Mouse (Mus musculus) heart, embryonic 15.5 days (tissue): ENCODE measurements at regions not wholly inside any gene's neighbourhood (a gene's known extent, or its start where the extent isn't known, plus 50 kb on each side); places are given as distances from the start of the nearest gene placed in this dataset.

Experiments used
- ATAC-seq: fragments of 200-750 bp; cut with Nextera tagmentation; replicated peaks from 2 replicates; pipeline ENCODE4 v1.8.0; 2017; ENCODE audit warnings: low read depth, moderate TSS enrichment; ENCODE audit not compliant: insufficient number of reproducible peaks, insufficient read depth, low FRiP score
- H3K27ac ChIP-seq: fragments of 300-500 bp; sonication (generic); 2 replicates; pipeline ENCODE4 v1.5.1; 2015; ENCODE audit warnings: mild to moderate bottlenecking, inconsistent platforms
- H3K27me3 ChIP-seq: fragments of 300-500 bp; sonication (generic); 2 replicates; pipeline ENCODE4 v1.6.1; 2015; ENCODE audit warnings: inconsistent platforms
- H3K36me3 ChIP-seq: fragments of 300-500 bp; sonication (generic); 2 replicates; pipeline ENCODE4 v1.6.1; 2015; ENCODE audit warnings: mild to moderate bottlenecking, inconsistent platforms
- H3K4me1 ChIP-seq: fragments of 300-500 bp; sonication (generic); replicated peaks from 2 replicates; pipeline ENCODE4 v1.6.1; 2015; ENCODE audit warnings: inconsistent platforms
- H3K4me2 ChIP-seq: fragments of 300-500 bp; sonication (generic); 2 replicates; pipeline ENCODE4 v1.6.1; 2015; ENCODE audit warnings: inconsistent platforms, mild to moderate bottlenecking, moderate library complexity
- H3K4me3 ChIP-seq: fragments of 300-500 bp; sonication (generic); 2 replicates; pipeline ENCODE4 v1.5.1; 2015; ENCODE audit warnings: mild to moderate bottlenecking, inconsistent platforms
- H3K9ac ChIP-seq: fragments of 300-500 bp; sonication (generic); 2 replicates; pipeline ENCODE4 v1.6.1; 2015; ENCODE audit warnings: mild to moderate bottlenecking, inconsistent platforms
- H3K9me3 ChIP-seq: fragments of 300-500 bp; sonication (generic); replicated peaks from 2 replicates; pipeline ENCODE4 v1.6.1; 2016; ENCODE audit warnings: inconsistent platforms
- WGBS: fragments of 180-500 bp; shearing (Covaris S2); methylation state at CpG from one replicate; pipeline ENCODE4 v1.1.7; 2015; ENCODE audit warnings: mixed read lengths; 5-methylcytosine and 5-hydroxymethylcytosine counted together

DNA sequence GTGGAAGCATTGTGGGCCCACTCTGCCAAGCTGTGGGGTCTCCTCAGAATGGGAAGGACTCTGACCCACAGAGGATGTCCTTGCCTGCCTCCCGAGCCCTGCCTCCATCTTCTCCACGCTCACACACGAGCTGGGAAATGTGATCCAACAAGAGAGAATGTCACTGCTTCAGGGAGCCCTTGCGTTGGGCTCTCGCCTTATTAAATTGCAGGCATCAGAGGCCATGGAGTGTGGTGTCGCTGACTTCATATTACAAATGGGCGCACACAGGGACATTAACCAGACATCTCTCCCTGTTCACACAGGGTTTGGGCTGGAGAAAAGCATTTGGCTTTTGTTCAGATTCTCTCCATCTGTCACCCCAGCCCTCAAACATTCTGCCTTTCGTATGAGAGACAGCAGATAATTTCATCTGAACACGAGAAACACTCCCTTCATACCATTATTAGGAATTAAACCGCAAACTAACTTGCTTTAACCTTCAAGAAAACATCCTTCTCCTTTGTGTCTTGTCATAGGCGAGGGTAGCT is 179.2 kb downstream of the Ackr3 start:
- no peak overlapping the region for H3K4me2 ChIP-seq
- no peaks in the 10 kb centered on the region for H3K36me3 ChIP-seq
- no peaks in the 10 kb centered on the region for H3K9me3 ChIP-seq

DNA sequence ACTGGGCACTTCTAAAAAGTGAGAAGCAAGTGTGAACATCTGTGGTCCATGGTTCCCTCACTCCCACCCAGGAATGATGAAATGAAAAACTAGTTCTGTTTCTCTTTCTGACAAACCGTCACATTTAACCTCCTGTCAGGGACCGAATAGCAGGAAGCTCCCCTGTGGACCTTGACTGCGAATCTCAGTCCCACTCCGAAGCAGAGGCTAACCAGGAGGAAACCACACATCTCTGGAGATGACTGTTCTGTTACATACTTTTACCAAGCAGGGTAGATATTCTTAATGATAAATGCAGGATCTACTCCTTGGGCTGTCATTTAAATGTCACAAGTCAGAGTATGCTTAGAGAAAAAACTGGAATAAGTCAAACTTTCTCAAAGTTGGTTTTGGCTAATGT is 181.2 kb downstream of the Ackr3 start:
- 0 out of 2 replicates have a peak, but pooled peaks cover 2% of the 10 kb centered on the region for H3K27me3 ChIP-seq
- no peaks in the 10 kb centered on the region for H3K36me3 ChIP-seq
- H3K9ac ChIP-seq, result no peak overlapping the region
- H3K4me2 ChIP-seq, result no peak overlapping the region
- no peak overlapping the region for H3K4me3 ChIP-seq
- no peaks in the 10 kb centered on the region for H3K9me3 ChIP-seq
- no peak overlapping the region for H3K27ac ChIP-seq
- no peak for ATAC-seq
- no peaks in the 10 kb centered on the region for H3K4me1 ChIP-seq
- WGBS, result 64% methylated on average over 4 of the region's 4 CpGs

More for the DNA sequence above, 179.2 kb downstream of the Ackr3 start:
- Histone ChIP-seq H3K4me3 (no peak overlapping the region), H3K27me3 (0 out of 2 replicates have a peak, but pooled peaks cover 2% of the 10 kb centered on the region), H3K27ac (no peak overlapping the region), H3K9ac (no peak overlapping the region), H3K4me1 (no peaks in the 10 kb centered on the region)
- WGBS, result 67% methylated on average over 11 of the region's 11 CpGs
- no peak for ATAC-seq

DNA sequence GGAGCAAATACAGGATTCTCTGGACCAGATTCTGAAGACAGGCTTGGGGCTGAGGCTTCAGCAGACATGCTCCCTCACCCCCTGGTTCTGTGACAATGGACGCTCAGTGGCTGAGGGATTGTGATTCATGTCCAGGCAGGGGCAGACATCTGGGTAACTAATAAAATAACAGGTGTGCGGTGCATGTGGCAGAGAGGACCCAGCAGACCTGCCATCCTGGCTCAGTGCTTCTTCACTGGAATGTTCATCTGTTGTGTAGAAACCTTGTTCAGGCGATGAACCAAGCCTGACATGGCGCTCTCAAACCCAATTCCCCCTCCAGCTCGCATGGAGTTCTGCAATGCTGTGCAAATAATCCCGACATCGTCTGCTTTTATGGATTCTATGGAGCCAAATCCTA is 183.0 kb downstream of the Ackr3 start:
- H3K9me3 ChIP-seq, result no peaks in the 10 kb centered on the region
- H3K4me2 ChIP-seq, result no peak overlapping the region
- no peaks in the 10 kb centered on the region for H3K36me3 ChIP-seq
- H3K4me1 ChIP-seq, result no peaks in the 10 kb centered on the region
- no peak for ATAC-seq
- no peak overlapping the region for H3K27ac ChIP-seq
- WGBS, result 84% methylated on average over 7 of the region's 7 CpGs
- no peak overlapping the region for H3K4me3 ChIP-seq
- 0 out of 2 replicates have a peak, but pooled peaks cover 2% of the 10 kb centered on the region for H3K27me3 ChIP-seq
- H3K9ac ChIP-seq, result no peak overlapping the region

DNA sequence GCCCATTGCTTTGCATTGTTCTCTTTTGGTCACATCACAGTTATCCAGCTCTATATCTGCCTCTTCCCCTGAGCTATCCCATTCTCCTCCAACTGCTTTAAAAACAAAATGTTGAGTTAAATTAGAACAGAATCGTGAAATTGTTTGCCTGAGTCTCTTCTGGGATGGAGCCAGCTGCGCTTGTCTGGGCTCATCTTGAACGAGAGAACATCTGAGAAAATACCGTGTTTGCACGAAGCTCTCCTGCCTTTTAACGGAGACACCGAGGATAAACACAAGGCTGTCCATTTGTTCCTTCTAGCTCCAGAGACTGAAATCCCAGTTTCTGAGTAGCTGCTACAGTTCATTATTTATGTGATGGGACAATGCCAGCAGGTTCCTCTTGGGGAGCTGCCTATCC is 186.6 kb downstream of the Ackr3 start:
- Histone ChIP-seq H3K4me2 (no peak overlapping the region), H3K9ac (no peak overlapping the region), H3K27ac (no peak overlapping the region), H3K9me3 (no peaks in the 10 kb centered on the region), H3K4me1 (no peaks in the 10 kb centered on the region), H3K36me3 (no peaks in the 10 kb centered on the region), H3K27me3 (no peaks in the 10 kb centered on the region), H3K4me3 (no peak overlapping the region)
- no peak for ATAC-seq
- WGBS, result 72% methylated on average over 7 of the region's 7 CpGs

DNA sequence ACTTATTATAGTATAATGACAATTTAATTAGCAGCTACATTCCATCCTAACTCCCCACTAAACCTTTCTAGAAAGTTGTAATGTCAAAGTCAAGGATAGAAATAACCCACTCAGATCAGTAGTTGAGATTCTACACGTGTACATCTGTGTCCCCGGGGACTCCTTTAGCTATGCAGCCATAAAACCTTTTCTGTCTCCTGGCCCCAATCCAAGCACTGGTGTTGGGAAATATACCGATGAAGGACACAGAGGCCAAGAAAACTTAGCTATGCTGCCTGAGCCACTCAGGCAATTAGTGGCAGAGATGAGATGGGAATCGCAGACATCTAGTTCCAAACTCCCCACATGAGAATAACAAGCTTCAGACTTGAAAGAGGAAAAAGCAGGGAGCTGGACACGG is 190.1 kb downstream of the Ackr3 start:
- H3K4me2 ChIP-seq, result no peak overlapping the region
- H3K4me3 ChIP-seq, result no peak overlapping the region
- no peak overlapping the region for H3K27ac ChIP-seq
- WGBS, result 43% methylated on average over 5 of the region's 5 CpGs
- H3K9me3 ChIP-seq, result no peaks in the 10 kb centered on the region
- ATAC-seq, result no peak
- H3K27me3 ChIP-seq, result no peaks in the 10 kb centered on the region
- no peak overlapping the region for H3K9ac ChIP-seq
- no peaks in the 10 kb centered on the region for H3K36me3 ChIP-seq
- peaks cover 8% of the 10 kb centered on the region for H3K4me1 ChIP-seq

DNA sequence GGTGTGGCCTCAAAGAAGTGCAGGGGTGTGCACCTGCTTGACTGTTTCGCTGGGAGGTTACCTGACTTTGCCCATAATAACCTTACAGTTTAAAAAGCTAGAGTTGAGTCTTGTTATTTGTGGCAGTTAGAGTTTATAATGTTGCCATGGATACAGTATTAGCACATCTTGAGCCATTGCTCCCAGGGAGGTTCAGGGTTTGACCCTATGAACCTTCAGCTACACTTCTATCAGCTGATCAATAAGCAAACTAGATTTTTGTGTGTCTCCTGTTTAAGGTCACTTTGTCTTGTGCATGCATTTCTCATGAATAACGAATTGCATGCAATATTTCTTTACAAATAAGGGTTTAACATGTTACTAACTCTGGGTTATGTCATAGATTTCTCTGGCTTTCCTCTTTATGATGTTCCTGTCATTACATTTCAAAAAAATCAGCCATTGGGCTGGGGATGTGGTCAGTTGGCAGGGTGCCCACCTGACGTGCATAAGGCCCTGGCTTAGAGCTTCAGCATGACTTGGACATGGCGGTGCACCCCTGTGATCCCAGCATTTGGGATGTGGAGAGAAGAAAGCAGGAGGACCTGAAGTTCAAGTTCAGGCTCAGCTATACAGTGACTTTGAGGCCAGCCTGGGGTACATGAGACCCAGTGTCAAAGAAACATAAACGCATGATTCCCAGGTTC is 191.7 kb downstream of the Ackr3 start:
- H3K4me2 ChIP-seq, result no peak overlapping the region
- no peak for ATAC-seq
- H3K27ac ChIP-seq, result no peak overlapping the region
- peaks cover 9% of the 10 kb centered on the region for H3K4me1 ChIP-seq
- 70% methylated on average over 5 of the region's 5 CpGs for WGBS
- no peaks in the 10 kb centered on the region for H3K36me3 ChIP-seq
- H3K27me3 ChIP-seq, result no peaks in the 10 kb centered on the region
- H3K9ac ChIP-seq, result no peak overlapping the region
- H3K9me3 ChIP-seq, result no peaks in the 10 kb centered on the region
- H3K4me3 ChIP-seq, result no peak overlapping the region

DNA sequence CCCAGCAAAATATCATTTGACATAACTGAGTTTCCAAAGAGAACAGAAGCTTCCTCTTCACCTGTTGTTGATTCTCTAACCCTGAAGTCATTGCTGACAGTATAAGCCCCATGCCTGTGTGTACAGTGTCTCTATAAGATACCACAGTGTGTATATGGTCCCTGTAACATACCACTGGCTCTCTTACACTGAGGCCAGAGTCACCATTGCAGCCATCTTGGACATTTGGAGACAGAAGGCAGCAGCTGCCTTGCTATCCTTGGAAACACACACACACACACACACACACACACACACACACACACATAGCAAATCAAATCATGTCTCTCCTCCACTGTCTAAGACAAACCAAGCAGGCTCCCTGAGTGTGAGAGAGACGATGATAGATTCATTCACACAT is 192.9 kb downstream of the Ackr3 start:
- no peak for ATAC-seq
- Histone ChIP-seq H3K4me1 (peaks cover 9% of the 10 kb centered on the region), H3K4me3 (no peak overlapping the region), H3K36me3 (no peaks in the 10 kb centered on the region), H3K27ac (no peak overlapping the region), H3K27me3 (no peaks in the 10 kb centered on the region), H3K4me2 (no peak overlapping the region), H3K9ac (no peak overlapping the region), H3K9me3 (no peaks in the 10 kb centered on the region)
- 87% methylated on average over 1 of the region's 1 CpGs for WGBS

DNA sequence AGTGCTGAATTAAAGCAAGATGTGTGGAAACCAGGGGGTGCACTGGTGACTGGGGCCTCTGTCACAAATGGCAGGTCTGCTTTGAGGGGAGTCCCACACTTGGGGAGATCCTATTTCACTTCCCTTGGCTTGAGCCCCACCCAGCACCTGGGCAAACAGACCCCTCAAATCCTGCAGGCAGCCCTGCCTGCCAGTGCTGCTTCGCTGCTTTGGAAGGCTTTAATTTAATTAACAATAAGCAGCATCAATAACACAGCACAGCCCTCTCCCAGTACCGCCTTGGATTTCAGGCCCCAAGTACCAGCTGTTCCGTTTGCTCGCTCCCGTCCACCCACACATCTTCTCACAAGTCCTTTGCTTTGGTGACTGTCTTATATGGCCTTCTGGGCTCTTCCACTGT is 193.6 kb downstream of the Ackr3 start:
- no peak overlapping the region for H3K4me2 ChIP-seq
- H3K9me3 ChIP-seq, result no peaks in the 10 kb centered on the region
- no peak overlapping the region for H3K4me3 ChIP-seq
- WGBS, result 78% methylated on average over 5 of the region's 5 CpGs
- no peak overlapping the region for H3K27ac ChIP-seq
- no peak for ATAC-seq
- peaks cover 9% of the 10 kb centered on the region for H3K4me1 ChIP-seq
- H3K9ac ChIP-seq, result no peak overlapping the region
- no peaks in the 10 kb centered on the region for H3K36me3 ChIP-seq
- H3K27me3 ChIP-seq, result no peaks in the 10 kb centered on the region

DNA sequence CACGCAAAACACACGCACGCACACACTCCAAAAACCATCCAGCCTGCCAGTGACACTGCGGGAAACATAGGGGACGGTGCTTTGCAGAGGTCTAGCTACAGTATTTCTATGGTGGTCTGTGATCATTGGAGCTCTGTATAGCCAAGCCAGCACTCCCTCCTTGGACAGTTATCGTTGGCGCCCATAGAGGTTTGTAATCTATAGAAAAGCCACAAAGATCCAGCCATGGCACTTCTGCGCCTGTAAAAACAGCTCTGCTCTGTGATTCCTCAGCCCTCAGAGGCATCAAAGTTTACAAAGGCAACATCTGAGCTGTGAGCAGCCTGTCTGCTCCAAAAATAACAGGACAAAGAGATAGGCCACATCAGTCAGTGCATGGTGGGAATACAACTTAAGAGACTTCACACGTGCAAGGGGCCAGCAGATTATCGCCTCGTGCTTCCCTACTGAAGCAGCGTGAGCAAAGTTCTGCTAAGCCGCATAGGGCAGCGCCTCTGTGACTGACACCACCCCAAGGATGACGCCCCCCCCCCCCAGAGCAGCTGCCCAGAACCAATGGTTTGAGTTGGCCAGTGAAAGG is 194.7 kb downstream of the Ackr3 start:
- H3K4me3 ChIP-seq, result no peak overlapping the region
- no peak overlapping the region for H3K9ac ChIP-seq
- H3K4me2 ChIP-seq, result no peak overlapping the region
- no peaks in the 10 kb centered on the region for H3K36me3 ChIP-seq
- peak; percentile 82 for ATAC-seq
- no peaks in the 10 kb centered on the region for H3K27me3 ChIP-seq
- no peaks in the 10 kb centered on the region for H3K9me3 ChIP-seq
- peak overlapping the region; percentile 33 for H3K27ac ChIP-seq
- H3K4me1 ChIP-seq, result peaks cover 9% of the 10 kb centered on the region
- 48% methylated on average over 15 of the region's 15 CpGs for WGBS

DNA sequence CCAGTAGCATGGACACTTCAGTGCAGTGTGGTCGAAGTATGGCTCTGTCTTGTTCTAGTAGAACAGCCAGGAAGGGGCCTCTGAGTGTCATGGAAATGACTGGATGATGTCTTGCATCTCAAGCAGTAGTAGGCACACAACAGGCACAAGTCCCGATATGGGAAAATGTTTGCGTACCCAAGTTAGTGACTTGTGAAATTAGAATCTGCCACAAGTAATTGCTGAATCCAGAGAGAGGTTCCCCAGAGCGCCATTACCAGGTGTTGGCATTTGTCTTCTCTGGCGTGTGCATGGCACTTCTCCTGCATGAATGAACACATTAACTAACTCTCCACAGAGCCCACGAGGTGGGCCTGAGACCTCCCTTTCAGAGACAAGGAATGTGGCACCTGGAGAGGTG is 199.3 kb downstream of the Ackr3 start:
- no peaks in the 10 kb centered on the region for H3K36me3 ChIP-seq
- H3K27ac ChIP-seq, result no peak overlapping the region
- H3K9me3 ChIP-seq, result no peaks in the 10 kb centered on the region
- peaks cover 9% of the 10 kb centered on the region for H3K4me1 ChIP-seq
- H3K27me3 ChIP-seq, result no peaks in the 10 kb centered on the region
- no peak overlapping the region for H3K4me2 ChIP-seq
- no peak for ATAC-seq
- 81% methylated on average over 6 of the region's 6 CpGs for WGBS
- no peak overlapping the region for H3K4me3 ChIP-seq
- H3K9ac ChIP-seq, result no peak overlapping the region

DNA sequence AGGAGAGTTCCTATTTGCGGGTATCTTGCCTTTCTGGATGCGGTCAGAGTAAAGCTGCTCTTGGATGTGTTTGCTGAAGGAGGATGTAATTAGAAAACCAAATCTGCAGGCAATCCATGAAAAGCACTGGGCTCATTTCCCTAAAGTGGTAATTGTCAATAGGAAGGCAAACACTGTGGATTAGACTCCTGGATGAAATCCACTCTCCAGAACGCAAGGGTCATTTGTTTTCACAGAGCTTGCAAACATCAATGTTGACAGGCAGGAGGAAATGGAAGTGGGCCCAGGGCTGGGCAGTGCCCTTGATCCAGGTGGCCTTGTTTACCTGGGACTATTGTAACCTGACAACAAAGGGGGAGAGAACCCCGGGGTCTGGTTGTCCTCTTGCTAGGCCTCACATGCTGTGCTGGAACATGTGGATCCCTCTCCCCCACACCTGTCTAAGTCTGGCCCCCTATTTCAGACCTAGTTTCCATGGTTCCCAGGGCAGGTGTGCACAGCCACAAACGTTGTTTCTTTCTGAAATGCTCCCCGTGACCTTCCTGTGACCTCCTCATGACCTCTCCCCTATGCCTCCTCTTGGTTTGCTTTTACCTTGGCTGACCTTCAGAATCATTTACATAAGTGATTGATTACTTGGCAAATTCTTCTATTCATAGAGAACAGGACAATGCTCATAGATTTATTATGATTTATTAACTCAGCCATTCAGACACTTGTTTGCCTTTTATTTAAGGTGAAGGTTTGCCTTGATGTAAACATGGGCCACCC is 197.9 kb upstream of the Cops8 start:
- WGBS, result 58% methylated on average over 6 of the region's 6 CpGs

More for the DNA sequence above, 197.9 kb upstream of the Cops8 start:
- no peak overlapping the region for H3K9ac ChIP-seq
- H3K27ac ChIP-seq, result no peak overlapping the region
- H3K4me2 ChIP-seq, result no peak overlapping the region
- no peaks in the 10 kb centered on the region for H3K4me1 ChIP-seq
- H3K36me3 ChIP-seq, result no peaks in the 10 kb centered on the region
- H3K4me3 ChIP-seq, result no peak overlapping the region
- no peaks in the 10 kb centered on the region for H3K27me3 ChIP-seq
- ATAC-seq, result no peak
- no peaks in the 10 kb centered on the region for H3K9me3 ChIP-seq
